Mouse (Mus musculus): ENCODE results near the gene Pank3. TPM values are rescaled to one million over a fixed set of nuclear protein-coding genes. Genes with fewer than 3 reads are reported as not detected.
"Not testable (repeated sequence)": the region's sequence is repeated elsewhere in the genome, so short reads cannot be mapped to it uniquely, and the experiment has no call there.

The Pank3 gene
- polyA plus RNA-seq, 1 experiment from 2014 or later = 11.7 TPM

- H3K9me3 ChIP-seq (ENCODE audit: control insufficient read depth, low read length) = no peaks in the 10 kb centered on the region
- H3K9ac ChIP-seq (ENCODE audit: low read depth, low read length) = no peak overlapping the region
- DNase-seq (ENCODE audit: low spot score) = no peak
- no peaks in the 10 kb centered on the region for H3K4me1 ChIP-seq (replicated peaks; ENCODE audit: control insufficient read depth, insufficient read depth, low read length)
- WGBS = 98% methylated on average over 4 of the region's 4 CpGs
- no peak overlapping the region for H3K4me3 ChIP-seq (ENCODE audit: low read depth, low read length)
- no peaks in the 10 kb centered on the region for H3K27me3 ChIP-seq (replicated peaks; ENCODE audit: control insufficient read depth, insufficient read depth, low read length)
- H3K4me2 ChIP-seq = no peak overlapping the region
- H3K36me3 ChIP-seq (ENCODE audit: control insufficient read depth, insufficient read depth, low read length) = peaks cover 32% of the 10 kb centered on the region
- no peak overlapping the region for H3K27ac ChIP-seq (ENCODE audit: low read depth, low read length)
- ATAC-seq (replicated peaks; ENCODE audit: low FRiP score) = no peak
These were observed 15.3 kb downstream of the Pank3 start for GRCm38 (mm10) chr11:35784537-35784936.

- Histone ChIP-seq H3K27ac (ENCODE audit: low read depth, low read length) (no peak overlapping the region), H3K4me3 (ENCODE audit: low read depth, low read length) (no peak overlapping the region), H3K9me3 (ENCODE audit: control insufficient read depth, low read length) (no peaks in the 10 kb centered on the region), H3K27me3 (replicated peaks; ENCODE audit: control insufficient read depth, insufficient read depth, low read length) (no peaks in the 10 kb centered on the region), H3K36me3 (ENCODE audit: control insufficient read depth, insufficient read depth, low read length) (peaks cover 15% of the 10 kb centered on the region; the same call in 1 of the 2 replicates), H3K4me1 (replicated peaks; ENCODE audit: control insufficient read depth, insufficient read depth, low read length) (no peaks in the 10 kb centered on the region), H3K9ac (ENCODE audit: low read depth, low read length) (no peak overlapping the region), H3K4me2 (no peak overlapping the region)
- 79% methylated on average over 2 of the region's 2 CpGs for WGBS
- ATAC-seq (replicated peaks; ENCODE audit: low FRiP score) (no peak), DNase-seq (ENCODE audit: low spot score) (no peak)
These were observed 19.2 kb downstream of the Pank3 start for GRCm38 (mm10) chr11:35788443-35788842.

DNA sequence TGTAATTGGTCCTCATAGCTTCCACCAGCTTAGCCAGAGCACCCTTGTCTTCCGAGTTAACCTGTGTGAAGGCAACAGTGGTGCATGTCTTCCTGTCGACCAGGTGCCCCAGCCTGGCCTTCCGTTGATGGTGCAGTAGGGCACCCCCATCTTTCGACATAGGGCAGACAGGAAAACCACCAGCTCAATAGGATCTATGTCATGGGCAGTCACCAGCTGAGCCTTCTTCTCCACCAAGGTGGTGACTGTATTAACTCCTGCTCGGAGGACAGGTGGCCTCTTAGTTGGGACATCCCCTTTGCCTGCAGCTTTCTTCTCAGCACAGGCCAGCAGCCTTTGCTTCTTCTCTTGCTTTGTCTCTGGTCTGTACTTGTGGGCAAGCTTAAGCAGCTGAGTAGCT is 23.5 kb downstream of the Pank3 start:
- H3K4me1 ChIP-seq (replicated peaks; ENCODE audit: control insufficient read depth, insufficient read depth, low read length); H3K9me3 ChIP-seq (ENCODE audit: control insufficient read depth, low read length); H3K4me3 ChIP-seq (ENCODE audit: low read depth, low read length); H3K9ac ChIP-seq (ENCODE audit: low read depth, low read length); H3K4me2 ChIP-seq; DNase-seq (ENCODE audit: low spot score); H3K27ac ChIP-seq (ENCODE audit: low read depth, low read length); ATAC-seq (replicated peaks; ENCODE audit: low FRiP score); H3K36me3 ChIP-seq (ENCODE audit: control insufficient read depth, insufficient read depth, low read length): not testable (repeated sequence)
- peaks cover 33% of the 10 kb centered on the region for H3K27me3 ChIP-seq (replicated peaks; ENCODE audit: control insufficient read depth, insufficient read depth, low read length)
- WGBS = 70% methylated on average over 5 of the region's 5 CpGs

- Histone ChIP-seq H3K9ac (ENCODE audit: low read depth, low read length) (no peak overlapping the region), H3K9me3 (ENCODE audit: control insufficient read depth, low read length) (no peaks in the 10 kb centered on the region), H3K4me1 (replicated peaks; ENCODE audit: control insufficient read depth, insufficient read depth, low read length) (peaks cover 7% of the 10 kb centered on the region; the same call in 1 of the 2 replicates), H3K4me2 (peak overlapping the region; percentile 59), H3K36me3 (ENCODE audit: control insufficient read depth, insufficient read depth, low read length) (no peaks in the 10 kb centered on the region), H3K27me3 (replicated peaks; ENCODE audit: control insufficient read depth, insufficient read depth, low read length) (peaks cover 57% of the 10 kb centered on the region), H3K4me3 (ENCODE audit: low read depth, low read length) (peak overlapping the region; percentile 40), H3K27ac (ENCODE audit: low read depth, low read length) (no peak overlapping the region)
- 6% methylated on average over 84 of the region's 86 CpGs for WGBS
- DNase-seq (ENCODE audit: low spot score) = no peak
- ATAC-seq (replicated peaks; ENCODE audit: low FRiP score) = no peak
These were observed 28.6 kb downstream of the Pank3 start for GRCm38 (mm10) chr11:35797751-35798494.

GRCm38 (mm10) chr11:35798495-35798820 is 29.2 kb downstream of the Pank3 start:
- H3K4me1 ChIP-seq (replicated peaks; ENCODE audit: control insufficient read depth, insufficient read depth, low read length) = peaks cover 7% of the 10 kb centered on the region; the same call in 1 of the 2 replicates
- no peaks in the 10 kb centered on the region for H3K36me3 ChIP-seq (ENCODE audit: control insufficient read depth, insufficient read depth, low read length)
- DNase-seq (ENCODE audit: low spot score) (no peak), ATAC-seq (replicated peaks; ENCODE audit: low FRiP score) (no peak)
- H3K27ac ChIP-seq (ENCODE audit: low read depth, low read length) = no peak overlapping the region
- peak overlapping the region; percentile 40 for H3K4me3 ChIP-seq (ENCODE audit: low read depth, low read length)
- peaks cover 57% of the 10 kb centered on the region for H3K27me3 ChIP-seq (replicated peaks; ENCODE audit: control insufficient read depth, insufficient read depth, low read length)
- no peak overlapping the region for H3K9ac ChIP-seq (ENCODE audit: low read depth, low read length)
- WGBS = 5% methylated on average over 23 of the region's 23 CpGs
- H3K9me3 ChIP-seq (ENCODE audit: control insufficient read depth, low read length) = no peaks in the 10 kb centered on the region
- H3K4me2 ChIP-seq = peak overlapping the region; percentile 59

GRCm38 (mm10) chr11:35798874-35799273 is 29.6 kb downstream of the Pank3 start, which contains the start of gene Fbll1:
Gene Fbll1 (minus strand): TSS chr11:35798884.
- ATAC-seq (replicated peaks; ENCODE audit: low FRiP score) (no peak), DNase-seq (ENCODE audit: low spot score) (peak; percentile 57)
- H3K27me3 ChIP-seq (replicated peaks; ENCODE audit: control insufficient read depth, insufficient read depth, low read length) = peaks cover 57% of the 10 kb centered on the region
- H3K9ac ChIP-seq (ENCODE audit: low read depth, low read length) = no peak within 1 kb of the TSS
- peaks cover 7% of the 10 kb centered on the region; the same call in 1 of the 2 replicates for H3K4me1 ChIP-seq (replicated peaks; ENCODE audit: control insufficient read depth, insufficient read depth, low read length)
- H3K4me3 ChIP-seq (ENCODE audit: low read depth, low read length) = peak within 1 kb of the TSS; percentile 40
- H3K27ac ChIP-seq (ENCODE audit: low read depth, low read length) = no peak within 1 kb of the TSS
- H3K4me2 ChIP-seq = peak within 1 kb of the TSS; percentile 59
- H3K9me3 ChIP-seq (ENCODE audit: control insufficient read depth, low read length) = no peaks in the 10 kb centered on the region
- WGBS = 15% methylated on average over 11 of the region's 11 CpGs
- H3K36me3 ChIP-seq (ENCODE audit: control insufficient read depth, insufficient read depth, low read length) = no peaks in the 10 kb centered on the region

DNA sequence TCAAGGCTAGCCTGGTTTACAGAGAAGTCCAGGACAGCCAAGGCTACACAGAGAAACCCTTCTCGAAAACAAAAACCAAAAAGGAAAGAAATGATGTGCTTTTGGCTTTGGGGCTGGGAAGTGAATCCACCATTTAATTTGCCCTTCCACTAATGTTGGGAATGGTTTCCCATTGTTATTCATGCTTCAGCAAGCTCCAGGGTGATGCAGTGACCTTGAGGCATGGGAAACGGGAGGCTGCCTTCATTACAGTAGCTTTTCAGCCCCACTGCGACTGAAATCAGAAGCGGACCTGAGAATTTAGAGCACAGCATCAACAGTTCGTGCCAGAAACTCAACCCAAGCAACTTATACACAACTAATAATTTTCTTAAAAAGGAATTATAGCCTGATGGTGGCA is 32.0 kb downstream of the Pank3 start:
- DNase-seq (ENCODE audit: low spot score) (no peak), ATAC-seq (replicated peaks; ENCODE audit: low FRiP score) (no peak)
- Histone ChIP-seq H3K4me1 (replicated peaks; ENCODE audit: control insufficient read depth, insufficient read depth, low read length) (peaks cover 7% of the 10 kb centered on the region; the same call in 1 of the 2 replicates), H3K4me2 (no peak overlapping the region), H3K36me3 (ENCODE audit: control insufficient read depth, insufficient read depth, low read length) (no peaks in the 10 kb centered on the region), H3K9me3 (ENCODE audit: control insufficient read depth, low read length) (no peaks in the 10 kb centered on the region), H3K27me3 (replicated peaks; ENCODE audit: control insufficient read depth, insufficient read depth, low read length) (peaks cover 38% of the 10 kb centered on the region), H3K4me3 (ENCODE audit: low read depth, low read length) (no peak overlapping the region), H3K9ac (ENCODE audit: low read depth, low read length) (no peak overlapping the region), H3K27ac (ENCODE audit: low read depth, low read length) (no peak overlapping the region)
- WGBS = 67% methylated on average over 5 of the region's 5 CpGs

DNA sequence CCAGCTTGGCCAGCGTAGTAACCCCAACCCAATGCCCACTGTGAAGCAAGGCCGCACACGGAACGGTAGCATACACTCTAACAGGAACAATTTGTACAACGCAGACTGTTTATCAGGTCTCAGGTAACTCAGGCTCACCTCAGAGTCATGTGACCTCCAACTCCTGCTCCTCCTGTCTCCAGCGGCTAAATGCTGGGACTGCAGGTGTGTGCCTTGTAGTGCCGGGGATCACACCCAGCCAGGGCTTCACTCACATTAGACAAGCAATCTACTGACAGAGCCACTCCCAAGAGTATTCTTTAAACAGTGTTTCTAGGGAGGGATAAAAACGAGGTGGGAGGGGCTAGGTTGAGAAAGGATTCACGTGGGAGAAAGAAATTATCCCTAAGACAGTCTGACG is 42.2 kb downstream of the Pank3 start:
- Histone ChIP-seq H3K27me3 (replicated peaks; ENCODE audit: control insufficient read depth, insufficient read depth, low read length) (no peaks in the 10 kb centered on the region), H3K9me3 (ENCODE audit: control insufficient read depth, low read length) (no peaks in the 10 kb centered on the region), H3K4me3 (ENCODE audit: low read depth, low read length) (no peak overlapping the region), H3K4me2 (no peak overlapping the region), H3K27ac (ENCODE audit: low read depth, low read length) (no peak overlapping the region), H3K36me3 (ENCODE audit: control insufficient read depth, insufficient read depth, low read length) (peaks cover 52% of the 10 kb centered on the region), H3K4me1 (replicated peaks; ENCODE audit: control insufficient read depth, insufficient read depth, low read length) (no peaks in the 10 kb centered on the region), H3K9ac (ENCODE audit: low read depth, low read length) (no peak overlapping the region)
- ATAC-seq (replicated peaks; ENCODE audit: low FRiP score) (no peak), DNase-seq (ENCODE audit: low spot score) (no peak)
- 86% methylated on average over 10 of the region's 10 CpGs for WGBS

- no peaks in the 10 kb centered on the region for H3K4me1 ChIP-seq (replicated peaks; ENCODE audit: control insufficient read depth, insufficient read depth, low read length)
- DNase-seq (ENCODE audit: low spot score) (no peak), ATAC-seq (replicated peaks; ENCODE audit: low FRiP score) (no peak)
- H3K27me3 ChIP-seq (replicated peaks; ENCODE audit: control insufficient read depth, insufficient read depth, low read length) = no peaks in the 10 kb centered on the region
- 91% methylated on average over 12 of the region's 12 CpGs for WGBS
- H3K4me2 ChIP-seq = no peak overlapping the region
- peaks cover 64% of the 10 kb centered on the region for H3K36me3 ChIP-seq (ENCODE audit: control insufficient read depth, insufficient read depth, low read length)
- no peak overlapping the region for H3K9ac ChIP-seq (ENCODE audit: low read depth, low read length)
- no peak overlapping the region for H3K27ac ChIP-seq (ENCODE audit: low read depth, low read length)
- no peak overlapping the region for H3K4me3 ChIP-seq (ENCODE audit: low read depth, low read length)
- H3K9me3 ChIP-seq (ENCODE audit: control insufficient read depth, low read length) = no peaks in the 10 kb centered on the region
These were observed 47.0 kb downstream of the Pank3 start for GRCm38 (mm10) chr11:35816316-35816715.

All from liver, embryonic 11.5 days (tissue).